Mouse (Mus musculus) layer of hippocampus, postnatal 10 days (tissue): ENCODE results near the gene Ppfia1. TPM values are rescaled to one million over a fixed set of nuclear protein-coding genes. Genes with fewer than 3 reads are reported as not detected.
A peak's percentile ranks its signal among the peaks of the same experiment; 100 is the strongest.

ENCODE experiments used
- DNase-seq, 2 experiments: peaks; one replicate each; pipeline ENCODE4 v3.0.0; 2021; ENCODE audit warnings: low spot score in 2 of 2
- long read RNA-seq: library from polyadenylated mRNA; stranded (forward); transcript quantifications from one replicate; pipeline ENCODE4 v2.0.0, GENCODE M21; 2023
- total RNA-seq, 2 experiments: library from RNA; stranded (reverse); gene quantifications; 2 replicates each; pipeline ENCODE4 v1.2.3; 2021

The Ppfia1 gene
- total RNA-seq: 10 to 100 TPM; 35.8 to 41.2 TPM
- long read RNA-seq, full-length matches to known transcripts: 4 of 18 reads
- long read RNA-seq, partial matches to known transcripts: 1 of 18 reads
- long read RNA-seq, other reads (novel, unspliced or antisense): 13 of 18 reads

GRCm38 (mm10) chr7:144553237-144554122 is at the start of gene Ppfia1:
Gene Ppfia1, minus strand, starts transcription at chr7:144553729.
- peak; percentile 98 to 99 for DNase-seq

GRCm38 (mm10) chr7:144600333-144600900 is 46.9 kb upstream of the Ppfia1 start:
- peak in 1 of 2 experiments; percentile 25 for DNase-seq

- no peak for DNase-seq
These were observed 36.0 kb upstream of the Ppfia1 start for GRCm38 (mm10) chr7:144589508-144589907.

- peak; percentile 69 to 78 for DNase-seq
These were observed 33.8 kb upstream of the Ppfia1 start for GRCm38 (mm10) chr7:144587291-144587690.

- peak; percentile 88 for DNase-seq
These were observed 32.1 kb upstream of the Ppfia1 start for GRCm38 (mm10) chr7:144585648-144586047.

- peak; percentile 49 to 67 for DNase-seq
These were observed 30.1 kb upstream of the Ppfia1 start for GRCm38 (mm10) chr7:144583619-144584018.

- peak; percentile 98 for DNase-seq
These were observed 28.9 kb upstream of the Ppfia1 start, which contains the start of gene Fadd for GRCm38 (mm10) chr7:144582284-144582980. Gene Fadd, minus strand, starts transcription at chr7:144582463.

GRCm38 (mm10) chr7:144581559-144582283 is 28.2 kb upstream of the Ppfia1 start:
- DNase-seq: peak; percentile 65 to 71

GRCm38 (mm10) chr7:144577876-144578275 is 24.3 kb upstream of the Ppfia1 start:
- no peak for DNase-seq

- DNase-seq: no peak
These were observed 18.7 kb upstream of the Ppfia1 start for GRCm38 (mm10) chr7:144572234-144572633.

GRCm38 (mm10) chr7:144571598-144571997 is 18.1 kb upstream of the Ppfia1 start:
- no peak for DNase-seq

- DNase-seq: peak in 1 of 2 experiments; percentile 23
These were observed 15.9 kb upstream of the Ppfia1 start for GRCm38 (mm10) chr7:144569428-144569827.

- no peak for DNase-seq
These were observed 14.6 kb upstream of the Ppfia1 start for GRCm38 (mm10) chr7:144568091-144568490.

GRCm38 (mm10) chr7:144566921-144567682 is 13.6 kb upstream of the Ppfia1 start:
- DNase-seq: no peak

GRCm38 (mm10) chr7:144563456-144564155 is 10.1 kb upstream of the Ppfia1 start:
- no peak for DNase-seq

GRCm38 (mm10) chr7:144562016-144562415 is 8.5 kb upstream of the Ppfia1 start:
- no peak for DNase-seq

- no peak for DNase-seq
These were observed 7.1 kb upstream of the Ppfia1 start for GRCm38 (mm10) chr7:144560594-144560993.

GRCm38 (mm10) chr7:144558552-144558951 is 5.0 kb upstream of the Ppfia1 start:
- no peak for DNase-seq

- no peak for DNase-seq
These were observed 569 bp upstream of the Ppfia1 start for GRCm38 (mm10) chr7:144554123-144554472.

- no peak for DNase-seq
These were observed 1.3 kb downstream of the Ppfia1 start for GRCm38 (mm10) chr7:144552274-144552673.
